Mouse (Mus musculus): ENCODE data around the gene Sp7. TPM values are rescaled to one million over a fixed set of nuclear protein-coding genes. Genes with fewer than 3 reads are reported as not detected.
"Not testable (repeated sequence)": the region's sequence is repeated elsewhere in the genome, so short reads cannot be mapped to it uniquely, and the experiment has no call there.

Sp7 gene
- polyA plus RNA-seq, 1 experiment from 2014 or later, result not detected

DNA sequence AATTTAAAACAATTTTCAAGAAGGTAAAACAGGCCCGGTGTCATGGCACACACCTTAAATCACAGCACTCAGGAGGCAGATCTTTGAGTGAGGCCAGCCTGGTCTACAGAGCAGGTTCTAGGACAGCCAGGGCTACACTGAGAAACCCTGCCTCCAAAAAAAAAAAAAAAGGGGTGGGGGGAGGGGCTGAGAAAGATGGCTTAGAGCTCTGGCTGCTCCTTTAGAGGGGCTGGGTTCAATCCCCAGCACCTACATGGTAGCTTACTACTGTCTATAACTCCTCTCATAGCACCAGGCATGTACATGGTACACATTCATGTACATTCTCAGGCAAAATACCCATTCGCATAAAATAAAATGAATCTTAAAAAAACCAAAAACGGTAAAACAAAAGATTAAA is 22.5 kb downstream of the Sp7 start:
- peaks cover 6% of the 10 kb centered on the region; the same call in 1 of the 2 replicates for H3K4me1 ChIP-seq (replicated peaks)
- no peak for ATAC-seq (ENCODE audit: insufficient read depth)
- WGBS (ENCODE audit: insufficient replicate concordance), result 82% methylated on average over 3 of the region's 3 CpGs
- H3K4me3 ChIP-seq (replicated peaks), result no peak overlapping the region
- H3K36me3 ChIP-seq (replicated peaks), result peaks cover 70% of the 10 kb centered on the region
- H3K9me3 ChIP-seq (replicated peaks), result no peaks in the 10 kb centered on the region
- no peaks in the 10 kb centered on the region for H3K27me3 ChIP-seq
- no peak overlapping the region for H3K27ac ChIP-seq (replicated peaks)
- no peak overlapping the region for H3K4me2 ChIP-seq
- no peak overlapping the region for H3K9ac ChIP-seq

DNA sequence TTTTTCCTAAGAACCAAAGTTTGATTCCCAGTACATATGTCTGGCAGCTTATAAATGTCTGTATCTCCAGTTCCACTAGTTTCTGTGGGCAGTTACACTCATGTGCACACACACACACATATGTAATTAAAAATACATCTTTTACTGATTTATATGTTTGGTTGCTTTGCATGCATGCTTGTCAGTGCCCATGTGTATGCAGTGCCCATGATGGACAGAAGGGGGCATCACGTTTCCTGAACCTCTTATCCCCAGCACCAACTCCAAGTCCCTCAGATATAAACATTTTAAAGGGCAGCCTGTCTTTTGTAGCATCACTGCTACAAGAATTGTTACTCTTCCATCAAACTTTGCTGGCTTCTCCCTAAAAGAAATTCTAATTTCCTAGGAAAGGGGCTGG is 25.4 kb downstream of the Sp7 start:
- H3K36me3 ChIP-seq (replicated peaks), result peaks cover 85% of the 10 kb centered on the region
- whole genome bisulfite sequencing (ENCODE audit: insufficient replicate concordance), result 14% methylated on average over 1 of the region's 1 CpGs
- no peak overlapping the region for H3K27ac ChIP-seq (replicated peaks)

DNA sequence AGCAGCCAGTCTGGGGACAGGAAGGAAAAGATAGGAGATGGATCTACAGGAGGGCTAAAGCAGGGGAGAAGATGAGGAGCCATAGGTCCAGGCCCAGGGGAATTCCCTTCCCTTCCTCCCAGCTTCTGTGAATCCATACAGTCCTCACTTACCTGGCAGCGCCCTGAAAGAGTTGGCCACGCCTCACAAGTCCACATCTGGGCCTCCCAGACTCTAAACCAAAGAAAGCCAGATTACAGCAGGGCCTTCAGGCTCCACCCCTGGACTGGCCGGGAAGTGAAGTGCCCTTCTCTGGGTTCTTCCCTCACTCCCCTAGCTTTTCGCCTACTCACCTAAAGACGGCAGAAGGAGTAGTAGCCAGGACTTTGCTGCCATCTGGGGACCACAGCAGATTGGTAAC is 27.4 kb downstream of the Sp7 start:
- Histone ChIP-seq H3K4me3 (replicated peaks) (no peak overlapping the region), H3K4me2 (no peak overlapping the region), H3K9me3 (replicated peaks) (no peaks in the 10 kb centered on the region), H3K36me3 (replicated peaks) (peaks cover 84% of the 10 kb centered on the region), H3K27ac (replicated peaks) (no peak overlapping the region), H3K4me1 (replicated peaks) (no peaks in the 10 kb centered on the region), H3K9ac (no peak overlapping the region), H3K27me3 (no peaks in the 10 kb centered on the region)
- no peak for ATAC-seq (ENCODE audit: insufficient read depth)
- 58% methylated on average over 5 of the region's 5 CpGs for WGBS (ENCODE audit: insufficient replicate concordance)

More for the DNA sequence above, 25.4 kb downstream of the Sp7 start:
- Histone ChIP-seq H3K9me3 (replicated peaks) (no peaks in the 10 kb centered on the region), H3K4me3 (replicated peaks) (no peak overlapping the region), H3K4me1 (replicated peaks) (no peaks in the 10 kb centered on the region), H3K9ac (no peak overlapping the region), H3K27me3 (no peaks in the 10 kb centered on the region), H3K4me2 (no peak overlapping the region)
- no peak for ATAC-seq (ENCODE audit: insufficient read depth)

GRCm38 (mm10) chr15:102336946-102337345 is 30.0 kb downstream of the Sp7 start:
- WGBS (ENCODE audit: insufficient replicate concordance), result 73% methylated on average over 4 of the region's 4 CpGs
- Histone ChIP-seq H3K4me2 (no peak overlapping the region), H3K27me3 (no peaks in the 10 kb centered on the region), H3K9me3 (replicated peaks) (no peaks in the 10 kb centered on the region), H3K9ac (no peak overlapping the region), H3K4me3 (replicated peaks) (no peak overlapping the region), H3K27ac (replicated peaks) (no peak overlapping the region), H3K4me1 (replicated peaks) (peaks cover 18% of the 10 kb centered on the region), H3K36me3 (replicated peaks) (peaks cover 85% of the 10 kb centered on the region)
- no peak for ATAC-seq (ENCODE audit: insufficient read depth)

- Histone ChIP-seq H3K36me3 (replicated peaks) (peaks cover 83% of the 10 kb centered on the region), H3K4me1 (replicated peaks) (peaks cover 26% of the 10 kb centered on the region)
- not testable (repeated sequence) for H3K27me3 ChIP-seq; H3K4me3 ChIP-seq (replicated peaks); ATAC-seq (ENCODE audit: insufficient read depth); H3K4me2 ChIP-seq; H3K27ac ChIP-seq (replicated peaks); H3K9ac ChIP-seq; H3K9me3 ChIP-seq (replicated peaks)
- 81% methylated on average over 5 of the region's 5 CpGs for WGBS (ENCODE audit: insufficient replicate concordance)
Measured at GRCm38 (mm10) chr15:102335925-102336324, 31.1 kb downstream of the Sp7 start.

GRCm38 (mm10) chr15:102335254-102335653 is 31.7 kb downstream of the Sp7 start:
- Histone ChIP-seq H3K36me3 (replicated peaks) (peaks cover 85% of the 10 kb centered on the region), H3K27me3 (no peaks in the 10 kb centered on the region), H3K9ac (no peak overlapping the region), H3K4me3 (replicated peaks) (no peak overlapping the region), H3K9me3 (replicated peaks) (no peaks in the 10 kb centered on the region), H3K27ac (replicated peaks) (no peak overlapping the region), H3K4me2 (no peak overlapping the region), H3K4me1 (replicated peaks) (peaks cover 26% of the 10 kb centered on the region)
- WGBS (ENCODE audit: insufficient replicate concordance), result 77% methylated on average over 8 of the region's 8 CpGs
- no peak for ATAC-seq (ENCODE audit: insufficient read depth)

GRCm38 (mm10) chr15:102331610-102332015 is 35.4 kb downstream of the Sp7 start, which contains the start of gene Myg1:
Myg1 (plus strand) TSS chr15:102331709.
- Histone ChIP-seq H3K9me3 (replicated peaks) (no peaks in the 10 kb centered on the region), H3K9ac (peak within 1 kb of the TSS; percentile 65), H3K36me3 (replicated peaks) (peaks cover 67% of the 10 kb centered on the region), H3K4me1 (replicated peaks) (peaks cover 35% of the 10 kb centered on the region), H3K27me3 (no peaks in the 10 kb centered on the region), H3K4me3 (replicated peaks) (peak within 1 kb of the TSS; percentile 74), H3K27ac (replicated peaks) (peak within 1 kb of the TSS; percentile 73), H3K4me2 (peak within 1 kb of the TSS; percentile 90)
- peak; percentile 89 for ATAC-seq (ENCODE audit: insufficient read depth)
- under 1% methylated on average over 30 of the region's 30 CpGs for WGBS (ENCODE audit: insufficient replicate concordance)

- Histone ChIP-seq H3K4me3 (replicated peaks) (peak overlapping the region; percentile 69), H3K36me3 (replicated peaks) (peaks cover 56% of the 10 kb centered on the region), H3K9me3 (replicated peaks) (no peaks in the 10 kb centered on the region), H3K27ac (replicated peaks) (peak overlapping the region; percentile 69; the same call in 1 of the 2 replicates), H3K4me1 (replicated peaks) (peaks cover 21% of the 10 kb centered on the region), H3K27me3 (no peaks in the 10 kb centered on the region), H3K9ac (peak overlapping the region; percentile 73), H3K4me2 (peak overlapping the region; percentile 71)
- no peak for ATAC-seq (ENCODE audit: insufficient read depth)
- 51% methylated on average over 8 of the region's 8 CpGs for WGBS (ENCODE audit: insufficient replicate concordance)
Measured at GRCm38 (mm10) chr15:102326892-102327291, 40.1 kb downstream of the Sp7 start.

DNA sequence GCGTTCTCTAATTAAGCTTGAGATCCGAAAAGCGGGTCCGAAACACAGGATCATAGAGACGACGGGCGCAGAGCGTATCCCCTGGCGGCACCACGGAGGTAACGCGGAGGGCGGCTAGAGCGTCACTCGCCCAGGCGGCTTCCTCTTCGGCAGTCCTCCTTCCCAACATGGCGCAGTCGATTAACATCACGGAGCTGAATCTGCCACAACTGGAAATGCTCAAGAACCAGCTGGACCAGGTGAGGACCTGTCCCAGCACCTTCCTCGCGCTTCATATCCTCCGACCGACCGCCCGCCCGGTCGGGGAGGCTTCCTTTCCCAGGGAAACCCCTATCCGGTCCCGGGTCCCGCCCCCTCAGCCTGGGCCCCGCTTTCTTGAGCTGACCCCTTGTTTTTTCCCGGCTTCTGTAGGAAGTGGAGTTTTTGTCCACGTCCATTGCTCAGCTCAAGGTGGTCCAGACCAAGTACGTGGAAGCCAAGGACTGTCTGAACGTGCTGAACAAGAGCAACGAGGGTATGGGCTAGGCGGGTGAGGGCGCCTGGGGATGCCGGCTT is 40.9 kb downstream of the Sp7 start, which contains the start of gene Pfdn5:
Gene Pfdn5, plus strand, starts transcription at position 95 of the 555 bp plus-strand sequence.
- peak within 1 kb of the TSS; percentile 69 for H3K27ac ChIP-seq (replicated peaks)
- WGBS (ENCODE audit: insufficient replicate concordance), result under 1% methylated on average over 40 of the region's 40 CpGs
- peak; percentile 92 for ATAC-seq (ENCODE audit: insufficient read depth)
- peak within 1 kb of the TSS; percentile 71 for H3K4me2 ChIP-seq
- no peaks in the 10 kb centered on the region for H3K9me3 ChIP-seq (replicated peaks)
- no peaks in the 10 kb centered on the region for H3K27me3 ChIP-seq
- H3K36me3 ChIP-seq (replicated peaks), result peaks cover 62% of the 10 kb centered on the region
- H3K4me1 ChIP-seq (replicated peaks), result peaks cover 15% of the 10 kb centered on the region
- H3K9ac ChIP-seq, result peak within 1 kb of the TSS; percentile 73
- H3K4me3 ChIP-seq (replicated peaks), result peak within 1 kb of the TSS; percentile 69

DNA sequence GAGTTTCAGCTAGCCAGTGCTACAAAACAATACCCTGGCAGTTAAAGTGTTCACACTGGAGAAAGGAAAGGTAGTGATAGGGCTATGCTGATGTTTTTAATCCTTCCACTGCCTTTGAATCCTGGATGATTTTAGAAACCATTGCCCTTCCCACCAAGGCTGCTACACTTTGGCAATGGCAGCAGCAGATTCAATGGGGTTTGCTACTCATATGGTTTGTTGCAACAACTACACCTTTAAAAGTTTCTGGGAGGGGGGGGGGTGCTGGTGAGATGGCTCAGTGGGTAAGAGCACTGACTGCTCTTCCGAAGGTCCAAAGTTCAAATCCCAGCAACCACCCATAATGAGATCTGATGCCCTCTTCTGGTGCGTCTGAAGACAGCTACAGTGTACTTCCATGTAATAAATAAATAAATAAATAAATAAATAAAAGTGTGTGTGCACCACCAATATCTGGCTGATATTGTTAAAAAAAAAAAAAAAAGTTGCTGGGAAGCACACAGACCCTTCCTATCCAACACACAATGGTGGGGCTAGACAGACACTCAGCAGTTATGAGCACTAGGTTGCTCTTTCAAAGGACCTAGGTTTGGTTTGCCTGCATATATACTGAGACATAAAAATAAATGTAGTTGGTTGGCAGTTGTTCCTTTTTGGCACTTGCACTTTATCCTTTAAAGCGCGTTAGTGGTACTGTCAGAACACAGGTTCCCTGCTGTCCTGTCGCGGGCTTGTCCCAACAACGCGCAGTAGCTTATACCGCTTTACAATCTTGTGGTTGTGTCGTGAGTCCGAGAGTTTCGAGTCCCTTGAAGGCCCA is 42.1 kb downstream of the Sp7 start:
- no peak for ATAC-seq (ENCODE audit: insufficient read depth)
- no peak overlapping the region; the same call in 1 of the 2 replicates for H3K27ac ChIP-seq (replicated peaks)
- peaks cover 63% of the 10 kb centered on the region for H3K36me3 ChIP-seq (replicated peaks)
- peak overlapping the region; percentile 71 for H3K4me2 ChIP-seq
- no peaks in the 10 kb centered on the region for H3K27me3 ChIP-seq
- peak overlapping the region; percentile 14; the same call in 1 of the 2 replicates for H3K4me3 ChIP-seq (replicated peaks)
- 65% methylated on average over 12 of the region's 12 CpGs for WGBS (ENCODE audit: insufficient replicate concordance)
- H3K4me1 ChIP-seq (replicated peaks), result peaks cover 13% of the 10 kb centered on the region
- H3K9me3 ChIP-seq (replicated peaks), result no peaks in the 10 kb centered on the region
- H3K9ac ChIP-seq, result no peak overlapping the region

- H3K4me2 ChIP-seq, result no peak overlapping the region
- H3K4me3 ChIP-seq (replicated peaks), result no peak overlapping the region
- H3K9me3 ChIP-seq (replicated peaks), result no peaks in the 10 kb centered on the region
- no peak for ATAC-seq (ENCODE audit: insufficient read depth)
- no peaks in the 10 kb centered on the region for H3K4me1 ChIP-seq (replicated peaks)
- no peak overlapping the region for H3K27ac ChIP-seq (replicated peaks)
- peaks cover 97% of the 10 kb centered on the region for H3K36me3 ChIP-seq (replicated peaks)
- no peak overlapping the region for H3K9ac ChIP-seq
- WGBS (ENCODE audit: insufficient replicate concordance), result 83% methylated on average over 6 of the region's 6 CpGs
- H3K27me3 ChIP-seq, result no peaks in the 10 kb centered on the region
Measured at GRCm38 (mm10) chr15:102316263-102316662, 50.7 kb downstream of the Sp7 start.
